Comparison of ENCODE assay signal across 9 mouse cellular contexts in the genomic region with DNA sequence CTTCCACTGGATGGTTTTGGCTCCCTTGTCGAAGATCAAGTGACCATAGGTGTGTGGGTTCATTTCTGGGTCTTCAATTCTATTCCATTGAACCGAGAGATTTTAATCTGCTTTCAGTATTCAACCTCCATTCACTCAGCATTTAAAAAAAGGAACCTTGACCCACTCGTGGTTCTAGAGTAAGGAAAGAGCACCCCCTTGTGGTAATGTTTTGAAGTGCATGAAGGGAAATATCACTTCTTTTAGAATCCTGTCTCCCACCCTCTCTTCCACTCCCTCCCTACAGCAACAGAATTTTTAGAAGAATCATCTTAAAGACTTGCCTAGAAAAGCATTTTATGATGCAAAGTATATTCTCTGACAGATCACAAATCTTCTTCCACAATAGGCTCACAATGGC.
A peak's percentile ranks its signal among the peaks of the same experiment; 100 is the strongest.
DNase-seq lines count a peak whose midpoint lies in the region; TF ChIP-seq lines count a peak whose summit lies in the region.
"Had no signal": no experiment of that assay in that cellular context is flagged by ENCODE, and none has a peak within 500 bp of the region (broad histone marks: within the 10 kb centered on the region; RNA-seq: fewer than 3 reads in every experiment).

No protein-coding gene starts in this region.

- peak; percentile 80 for TF ChIP-seq CTCF in layer of hippocampus, adult 2 months (conservative IDR thresholded peaks at IDR 0.05)

- peak; percentile 23 for DNase-seq in cerebellum, adult 9-10 months
- no peak for DNase-seq in cerebellum, adult 9-11 months
- peak; percentile 8 to 51 for DNase-seq in layer of hippocampus, adult 2 months (ENCODE audit: low spot score in 2 of 2)
- no peak for DNase-seq in layer of hippocampus, postnatal 36 days
- peak; percentile 43 to 46 for DNase-seq in B cell, adult 2 months
- DNase-seq in embryo, embryonic 10.5 days (ENCODE audit: low spot score), result peak; percentile 65
- peak; percentile 65 for DNase-seq in retina, embryonic 14.5 days (ENCODE audit: low spot score)
- no peak for DNase-seq in urinary bladder, postnatal 10 days (ENCODE audit: low spot score)

- H3K27ac ChIP-seq in layer of hippocampus, adult 2 months, result no peak overlapping the region
- H3K27ac ChIP-seq: liver, embryonic 15.5 days had no signal

- H3K4me3 ChIP-seq in layer of hippocampus, adult 2 months, result no peak overlapping the region
- H3K4me3 ChIP-seq: liver, embryonic 15.5 days had no signal

Comparison
In these comparisons a context has a peak if more than half of its experiments do, and no peak if none do; other contexts are left out.
1. DNase-seq: peak in cerebellum, adult 9-10 months (single experiment), layer of hippocampus, adult 2 months (2 of 2), B cell, adult 2 months (2 of 2), embryo, embryonic 10.5 days (single experiment) and retina, embryonic 14.5 days (single experiment); none in cerebellum, adult 9-11 months (single experiment), layer of hippocampus, postnatal 36 days (0 of 2) and urinary bladder, postnatal 10 days (single experiment).